Mouse (Mus musculus): ENCODE data around the gene Rubcnl. TPM values are rescaled to one million over a fixed set of nuclear protein-coding genes. Genes with fewer than 3 reads are reported as not detected.
A peak's percentile ranks its signal among the peaks of the same experiment; 100 is the strongest.

Rubcnl gene
- total RNA-seq, 2 experiments from 2014 or later, result 0.77 to 1.2 TPM

DNA sequence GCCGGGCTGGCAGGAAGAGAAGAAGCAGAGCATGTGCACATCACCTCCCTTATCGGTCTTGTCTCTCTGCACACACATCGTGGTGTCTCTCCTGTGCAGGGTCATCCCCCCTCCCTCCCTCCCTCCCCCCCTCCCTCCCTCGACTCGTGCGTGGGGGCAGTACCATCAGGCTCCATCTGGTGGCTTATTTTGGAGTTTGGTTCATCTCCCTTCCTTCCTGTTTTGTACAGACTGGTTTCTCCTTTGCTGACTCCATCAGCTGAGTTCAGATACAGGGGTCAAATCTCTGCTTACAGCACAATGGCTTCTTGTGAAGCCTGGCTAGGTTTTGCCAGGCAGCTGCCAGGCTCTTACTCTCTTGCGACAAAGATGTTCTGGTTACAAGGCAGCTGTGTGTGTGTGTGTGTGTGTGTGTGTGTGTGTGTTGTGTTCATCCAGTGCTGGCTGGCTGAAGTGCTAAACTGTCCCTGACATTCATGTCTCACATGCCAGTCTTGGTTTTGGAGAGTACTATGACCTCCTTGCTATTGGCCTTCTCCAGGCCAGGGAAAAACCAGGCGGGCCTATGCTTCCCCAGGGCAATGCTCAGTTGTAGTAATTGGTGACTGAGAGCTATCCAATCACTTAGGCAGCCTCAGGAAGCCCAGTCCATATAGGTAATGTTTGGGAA, 4.7 kb upstream of the Rubcnl start:
- no peak for DNase-seq (ENCODE audit: extremely low spot score in 1 of 2, low spot score in 2 of 2)
- intact Hi-C loops (cut with DNase I), result no loop called here

DNA sequence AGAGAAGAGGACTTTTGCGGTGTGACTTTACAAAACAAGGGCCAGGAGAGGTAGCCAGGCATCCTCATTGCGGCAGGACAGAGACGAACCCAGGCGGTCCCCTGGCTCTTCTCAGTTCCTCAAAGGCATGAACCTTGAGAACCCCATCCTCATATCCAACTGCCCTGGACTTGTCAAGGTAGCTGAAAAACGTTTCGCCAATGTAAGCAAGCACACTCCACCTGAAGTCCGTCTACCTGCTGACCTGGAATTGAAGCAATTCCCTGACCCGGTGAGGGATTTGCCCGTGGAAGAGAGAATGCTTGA, 841 bp downstream of the Rubcnl start:
- no peak for DNase-seq (ENCODE audit: extremely low spot score in 1 of 2, low spot score in 2 of 2)
- intact Hi-C loops (cut with DNase I), result no loop called here

DNA sequence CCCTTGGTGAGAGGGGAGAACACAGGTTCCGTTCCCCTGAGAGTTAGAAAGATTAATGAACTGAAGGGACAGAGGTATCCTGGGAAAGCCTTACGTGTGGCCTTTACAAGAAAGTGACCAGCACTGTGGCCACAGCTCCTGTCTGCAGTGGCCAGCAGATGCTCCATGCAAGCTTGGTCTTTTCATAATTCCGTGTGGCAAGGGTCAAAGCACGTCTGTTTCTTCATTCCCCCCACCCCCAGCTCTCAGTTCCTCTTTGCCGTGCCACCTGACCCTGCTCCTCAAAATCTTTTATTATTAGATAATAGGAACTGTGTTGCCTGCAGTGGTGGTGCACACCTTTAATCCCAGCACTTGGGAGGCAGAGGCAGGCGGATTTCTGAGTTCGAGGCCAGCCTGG, 1.4 kb downstream of the Rubcnl start:
- no peak for DNase-seq (ENCODE audit: extremely low spot score in 1 of 2, low spot score in 2 of 2)
- intact Hi-C loops (cut with DNase I), result no loop called here

DNA sequence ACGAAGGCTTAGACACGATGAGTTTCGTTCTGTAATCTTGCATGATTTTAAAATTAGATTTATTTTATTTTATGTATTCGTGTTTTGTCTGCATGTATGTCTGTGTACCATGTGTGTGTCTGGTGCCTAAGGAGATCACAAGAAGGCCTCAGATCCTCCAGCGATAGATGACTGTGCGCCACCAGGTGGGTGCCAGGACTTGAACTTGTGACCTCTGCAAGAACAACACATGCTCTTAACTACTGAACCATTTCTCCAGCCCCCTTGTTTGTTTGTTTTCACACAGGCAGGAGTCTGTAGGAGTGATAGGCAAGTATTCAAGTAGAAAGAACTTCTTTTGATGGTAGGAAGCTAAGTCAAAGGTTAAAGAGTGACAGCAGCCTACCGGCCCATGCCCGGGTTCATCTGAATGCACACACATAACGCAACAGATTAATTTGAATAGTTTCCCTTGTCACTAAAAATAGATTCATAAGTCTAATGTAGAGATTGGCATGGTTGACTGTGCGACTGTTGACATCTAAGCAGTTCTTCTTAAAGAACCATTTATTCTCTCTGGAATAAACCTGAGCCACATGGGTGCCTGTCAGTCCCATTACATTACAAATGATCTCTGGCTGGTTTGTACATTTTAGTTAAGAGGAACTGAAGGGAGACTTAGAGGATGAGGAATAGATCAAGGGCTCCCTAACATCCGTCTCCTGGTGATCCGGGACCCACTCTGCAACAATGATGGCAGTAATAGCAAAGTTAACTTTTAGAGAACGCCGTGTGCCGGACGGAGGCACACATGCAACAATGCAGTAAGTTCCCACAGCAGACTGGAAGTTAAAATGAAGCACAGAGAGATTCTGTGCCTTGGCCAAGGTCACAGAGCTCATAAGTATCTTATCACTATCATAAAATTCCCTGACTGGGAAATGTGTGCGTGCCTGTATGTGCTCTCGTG, 2.3 kb downstream of the Rubcnl start:
- intact Hi-C loops (cut with DNase I), result no loop called here

DNA sequence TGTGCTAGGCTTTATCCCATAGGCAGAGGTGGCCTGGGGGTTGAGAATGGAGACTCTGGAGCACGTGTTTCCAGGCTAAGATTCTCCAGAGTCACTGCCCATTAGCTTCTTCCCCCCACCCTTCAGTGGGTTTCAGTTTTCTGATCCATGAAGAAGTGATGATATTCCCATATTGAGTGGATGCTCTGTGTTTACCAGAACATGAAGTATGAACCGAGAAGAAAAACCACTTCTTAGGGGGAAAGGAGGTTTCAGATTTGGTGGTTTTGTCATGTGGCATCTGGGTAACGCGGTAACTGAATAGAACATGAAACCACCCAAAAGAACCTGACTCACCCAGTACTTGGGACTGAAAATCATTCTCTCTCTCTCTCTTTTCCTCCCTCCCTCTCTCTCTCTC, 3.0 kb downstream of the Rubcnl start:
- intact Hi-C loops (cut with DNase I), result no loop called here
- DNase-seq (ENCODE audit: extremely low spot score in 1 of 2, low spot score in 2 of 2), result no peak

More for the DNA sequence above, 2.3 kb downstream of the Rubcnl start:
- no peak for DNase-seq (ENCODE audit: extremely low spot score in 1 of 2, low spot score in 2 of 2)

DNA sequence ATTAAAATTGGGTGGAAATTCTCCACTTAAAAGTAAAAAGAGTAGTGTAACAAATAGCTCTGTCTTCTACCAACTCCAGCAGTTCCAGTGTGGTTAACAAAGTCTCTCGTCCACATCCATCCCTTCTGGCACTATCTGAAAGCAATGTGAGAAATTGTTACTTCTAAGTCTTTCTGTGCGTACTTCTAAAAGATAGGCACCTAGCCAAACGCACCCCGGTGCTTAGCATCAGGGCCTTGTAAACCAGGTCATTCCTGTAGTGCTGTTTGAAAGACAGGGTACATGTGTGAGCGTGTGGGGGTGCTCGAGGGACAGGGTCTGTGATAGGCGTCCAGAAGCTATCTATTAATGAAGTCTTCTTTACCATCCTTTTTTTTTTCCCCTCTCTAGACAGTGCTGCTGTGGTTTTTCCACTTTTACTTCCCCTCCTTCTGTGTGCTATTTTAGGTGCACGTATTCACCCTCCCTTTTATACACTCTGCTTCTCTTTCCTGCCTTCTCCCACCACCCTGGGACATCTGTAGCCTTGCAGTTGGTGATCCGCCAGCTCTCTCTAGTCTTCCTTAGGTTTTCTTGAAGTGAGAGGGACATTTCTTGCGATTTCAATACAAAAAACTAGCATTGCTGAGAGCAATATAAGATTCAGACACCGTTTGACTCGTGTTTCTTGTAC, 4.9 kb downstream of the Rubcnl start:
- peak; percentile 38 to 40 for DNase-seq (ENCODE audit: extremely low spot score in 1 of 2, low spot score in 2 of 2)
- intact Hi-C loops (cut with DNase I), result no loop called here

DNA sequence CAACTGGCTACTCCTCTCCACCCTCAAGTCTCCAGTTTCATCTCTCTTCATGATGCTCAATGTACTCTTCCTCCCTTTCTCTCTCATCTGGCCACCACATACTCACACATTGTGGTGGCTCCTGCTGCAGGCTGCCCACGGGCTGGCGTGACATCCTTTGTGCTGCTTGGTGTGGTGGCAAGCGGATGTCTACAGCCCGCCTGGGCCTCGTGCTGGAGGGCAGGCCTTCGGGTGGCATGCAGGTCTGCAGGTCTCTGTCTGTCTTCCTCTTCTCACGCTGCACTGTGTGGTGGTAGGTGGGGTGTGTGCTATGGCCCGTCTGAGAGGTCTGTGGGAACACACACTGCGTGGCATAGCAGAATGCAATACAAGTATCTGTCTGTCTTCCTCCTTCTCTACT, 6.7 kb downstream of the Rubcnl start:
- no peak for DNase-seq (ENCODE audit: extremely low spot score in 1 of 2, low spot score in 2 of 2)
- intact Hi-C loops (cut with DNase I), result no loop called here

DNA sequence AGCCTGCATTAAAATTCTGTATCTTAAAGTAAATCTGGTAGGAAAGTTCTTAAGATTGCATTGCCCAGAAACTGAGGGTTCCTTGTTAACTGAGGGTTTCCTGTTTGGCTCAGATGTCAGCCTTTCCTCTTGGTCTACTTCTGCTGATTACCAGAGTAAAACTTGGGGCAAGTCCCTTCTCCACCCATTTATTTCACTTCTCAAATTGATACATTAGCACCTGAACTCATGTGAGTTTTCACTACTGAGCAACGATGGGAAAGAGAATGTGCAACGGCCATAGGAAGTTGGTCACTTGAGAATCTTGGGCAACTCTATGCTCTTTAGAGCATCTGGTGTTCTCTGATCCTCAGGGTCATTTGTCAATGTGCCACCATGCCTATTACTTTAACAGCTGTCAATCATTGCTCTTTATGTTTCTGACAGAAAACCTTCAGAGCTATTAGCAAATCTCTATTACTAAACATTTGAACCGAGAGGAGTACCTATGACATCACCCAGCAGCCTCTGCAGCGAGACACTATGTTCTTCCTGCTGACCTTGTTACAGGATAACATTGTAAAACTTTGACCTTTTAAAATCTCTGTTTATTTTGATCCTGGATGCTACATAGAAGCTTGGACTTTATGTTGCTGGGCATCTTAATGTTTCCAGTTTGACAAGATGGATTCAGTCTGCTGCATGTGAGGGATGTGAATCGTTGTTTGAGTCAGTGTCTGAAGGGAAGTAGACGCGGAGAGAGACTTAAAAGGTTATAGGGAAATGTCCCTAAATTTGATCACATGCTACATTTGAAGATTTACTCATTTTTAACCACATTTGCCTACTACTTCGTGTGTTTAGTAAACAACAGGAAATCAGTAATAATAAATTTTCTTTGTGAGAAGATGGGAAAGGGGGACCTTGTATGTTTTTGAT, 9.2 kb downstream of the Rubcnl start:
- no peak for DNase-seq (ENCODE audit: extremely low spot score in 1 of 2, low spot score in 2 of 2)
- intact Hi-C loops (cut with DNase I), result no loop called here

DNA sequence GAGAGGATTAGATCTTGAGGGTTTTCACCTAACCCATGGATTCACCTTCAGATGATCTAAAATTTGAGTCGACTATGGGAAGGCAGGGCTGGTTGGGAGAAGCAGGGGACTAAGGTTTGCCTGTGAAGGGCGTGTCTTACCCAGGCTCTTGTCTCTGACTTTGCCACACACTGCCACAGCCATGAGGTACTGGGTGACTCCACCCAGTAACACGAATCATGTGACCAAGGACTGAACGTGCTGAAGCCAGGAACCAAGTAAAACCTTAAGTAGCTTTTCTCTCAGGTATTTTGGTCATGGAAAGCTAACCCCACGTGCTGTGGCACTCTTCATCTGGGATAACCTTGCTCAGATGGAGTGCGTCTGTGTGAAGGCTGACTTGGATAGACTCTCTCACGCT, 14.9 kb downstream of the Rubcnl start:
- no peak for DNase-seq (ENCODE audit: extremely low spot score in 1 of 2, low spot score in 2 of 2)
- intact Hi-C loops (cut with DNase I), result no loop called here

DNA sequence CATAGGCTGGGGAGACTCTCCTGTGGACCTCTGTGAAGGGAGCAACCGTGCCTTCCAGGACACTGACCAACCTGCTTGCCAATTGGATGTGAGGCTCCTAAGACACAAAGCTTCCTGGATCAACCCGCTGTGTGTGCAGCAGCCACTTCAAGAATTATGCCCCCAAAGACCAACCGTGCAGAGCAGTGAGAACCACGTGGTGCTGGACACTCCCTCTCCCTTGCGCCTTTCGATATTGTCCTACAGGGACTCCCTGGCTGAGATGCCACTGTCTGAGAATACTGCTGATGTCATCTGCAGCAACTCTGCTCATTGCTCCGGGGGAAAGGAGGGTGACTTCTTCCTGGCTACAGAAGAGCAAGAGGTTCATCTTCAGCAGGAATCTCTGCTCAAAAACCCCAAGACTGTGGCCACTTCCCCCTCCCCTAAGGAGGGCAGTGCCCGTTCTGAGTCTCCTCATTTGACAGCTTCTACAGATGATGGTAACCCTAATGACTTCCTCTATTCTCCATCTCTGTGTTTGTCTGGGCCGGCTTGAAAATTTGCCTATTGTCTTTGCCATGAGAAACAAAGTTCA, 16.3 kb downstream of the Rubcnl start:
- DNase-seq (ENCODE audit: extremely low spot score in 1 of 2, low spot score in 2 of 2), result no peak
- intact Hi-C loops (cut with DNase I), result no loop called here

DNA sequence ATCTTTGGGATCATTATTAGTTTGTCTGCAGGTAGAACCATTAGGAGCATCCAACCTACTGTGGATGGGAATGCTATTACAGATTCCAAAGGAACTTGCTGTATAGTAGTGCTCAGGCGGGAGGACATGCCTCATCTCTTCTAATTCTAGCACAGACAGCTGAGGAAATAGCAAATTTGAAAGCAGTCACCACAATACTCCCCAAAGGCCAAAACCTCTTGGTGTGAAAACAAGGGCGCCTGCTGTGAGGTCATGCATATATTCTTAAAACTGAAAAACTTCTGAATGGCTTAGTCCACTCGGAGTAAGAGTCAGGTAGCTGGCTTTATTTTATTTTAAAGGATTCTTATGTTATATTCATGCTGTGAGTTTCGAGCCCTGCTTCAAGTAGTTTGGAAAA, 16.9 kb downstream of the Rubcnl start:
- intact Hi-C loops (cut with DNase I), result no loop called here

DNA sequence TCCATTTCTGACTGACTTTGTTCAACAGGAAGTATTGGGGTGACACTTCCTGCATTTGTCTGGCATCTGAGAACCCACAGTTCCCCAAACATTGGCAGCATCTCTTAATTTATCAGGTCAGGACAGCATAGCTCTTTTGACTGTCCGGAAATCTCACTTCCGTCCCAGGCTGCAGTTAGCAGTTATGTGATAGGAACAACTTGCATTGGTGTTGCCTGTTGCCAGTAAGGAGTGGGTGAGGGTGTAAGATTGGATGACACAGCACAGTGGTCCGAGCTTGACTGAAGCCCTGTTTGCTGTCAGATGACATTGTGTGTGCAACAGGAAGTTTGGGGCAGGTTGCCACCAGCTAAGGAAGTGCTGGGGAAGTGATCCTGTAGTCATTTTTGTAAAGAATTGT, 18.4 kb downstream of the Rubcnl start:
- no peak for DNase-seq (ENCODE audit: extremely low spot score in 1 of 2, low spot score in 2 of 2)
- intact Hi-C loops (cut with DNase I), result no loop called here

More for the DNA sequence above, 16.9 kb downstream of the Rubcnl start:
- DNase-seq (ENCODE audit: extremely low spot score in 1 of 2, low spot score in 2 of 2), result no peak

DNA sequence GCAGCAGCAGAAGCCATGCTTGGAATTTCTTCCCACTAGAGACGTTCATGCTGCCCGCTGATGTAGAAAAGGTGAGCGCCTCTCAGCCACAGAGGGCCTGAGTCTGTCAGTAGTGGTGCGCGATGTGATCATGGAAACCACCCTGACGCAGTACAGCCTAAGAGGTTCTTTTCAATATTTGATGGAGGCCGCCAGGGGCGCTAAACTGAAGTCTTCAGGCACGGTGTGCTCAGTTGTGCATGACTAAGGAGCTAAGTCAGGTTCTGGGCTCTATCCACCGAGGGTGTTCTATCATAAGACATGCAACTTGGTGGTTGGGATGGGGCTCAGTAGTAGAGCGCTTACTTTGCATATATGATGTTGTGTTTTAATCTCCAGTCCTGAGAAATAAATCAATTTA, 19.6 kb downstream of the Rubcnl start:
- no peak for DNase-seq (ENCODE audit: extremely low spot score in 1 of 2, low spot score in 2 of 2)
- intact Hi-C loops (cut with DNase I), result no loop called here

DNA sequence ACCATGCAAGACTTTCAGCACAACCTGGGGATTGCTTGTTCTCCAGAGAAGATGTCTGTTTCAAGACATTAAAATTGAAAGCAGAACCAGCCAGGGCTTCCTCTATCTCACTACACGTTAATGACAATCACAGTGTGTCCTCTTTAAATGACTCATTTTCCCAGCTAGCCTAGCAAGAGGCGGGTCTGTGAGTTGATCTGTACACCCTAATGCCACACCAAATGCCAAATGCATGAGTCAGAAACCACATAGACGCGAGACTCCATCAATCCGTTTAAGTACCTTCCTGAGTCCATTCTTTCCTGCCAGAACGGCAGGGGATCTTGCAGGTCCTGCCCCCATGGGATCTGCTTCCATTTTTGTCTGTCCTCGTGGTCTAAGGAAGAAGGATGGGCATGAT, 29.4 kb downstream of the Rubcnl start:
- intact Hi-C loops (cut with DNase I), result no loop called here
- DNase-seq (ENCODE audit: extremely low spot score in 1 of 2, low spot score in 2 of 2), result no peak

DNA sequence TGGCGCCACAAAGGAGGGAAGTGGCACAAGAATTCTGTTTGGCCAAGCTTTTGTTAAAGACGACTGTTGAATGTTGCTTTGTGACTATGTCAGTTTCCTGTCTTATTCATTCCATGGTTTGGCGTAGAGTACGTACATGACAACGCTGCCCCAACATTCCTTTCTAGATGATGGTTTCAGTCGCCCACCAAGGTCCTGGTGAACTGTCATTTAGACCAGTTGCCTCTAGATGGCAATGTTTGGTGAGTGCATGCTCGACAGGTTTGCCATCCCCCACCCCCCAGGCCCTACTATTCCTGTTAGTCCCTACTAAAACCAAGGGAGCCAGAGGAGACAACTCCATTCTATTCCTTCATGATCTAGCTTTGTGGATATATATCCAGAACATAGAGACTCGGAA, 36.6 kb downstream of the Rubcnl start:
- intact Hi-C loops (cut with DNase I), result loop anchor here (10.0 kb wide), 1 partner anchor 672 kb away; no protein-coding TSS in a partner anchor

DNA sequence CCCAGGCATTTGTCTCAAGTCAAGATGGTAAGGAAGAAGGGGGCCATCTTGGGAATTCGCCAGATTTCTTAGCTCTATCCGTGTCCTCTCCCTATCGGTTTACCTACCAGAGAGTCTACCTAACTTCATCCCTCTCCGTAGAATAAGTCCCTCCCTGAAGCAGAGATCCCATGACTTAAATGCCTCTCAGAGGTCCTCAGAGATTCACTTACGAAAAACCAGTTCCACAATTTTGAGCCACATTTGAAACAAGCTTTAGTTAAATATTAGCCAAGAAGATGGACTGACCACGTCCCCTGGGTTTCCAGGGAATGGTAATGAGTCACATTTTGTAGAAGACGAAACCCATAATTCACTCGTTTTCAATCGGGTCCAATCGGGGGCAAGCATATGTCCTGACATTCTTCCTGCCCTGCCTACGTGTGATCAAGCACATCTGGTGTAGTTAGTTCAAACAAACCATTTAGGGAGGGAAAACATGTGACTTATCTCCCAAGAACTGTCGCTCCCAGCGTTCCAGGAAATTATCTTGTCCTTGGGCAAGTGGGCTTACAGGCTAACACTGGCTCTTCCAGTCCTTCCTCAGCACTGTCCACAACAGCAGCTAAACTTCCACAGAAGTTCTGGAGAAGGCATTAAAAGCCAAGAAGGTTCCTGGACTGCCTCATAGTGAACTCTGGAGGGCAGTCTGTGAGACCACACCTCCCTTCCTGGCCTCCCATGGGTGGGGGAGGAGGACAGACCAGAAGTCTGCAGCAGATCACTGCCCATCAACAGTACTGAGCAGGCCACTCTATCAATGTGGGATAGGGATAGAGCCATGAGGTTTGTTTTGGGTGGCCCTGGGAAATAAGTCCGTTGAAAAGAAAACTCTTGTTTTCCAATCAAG, 38.9 kb downstream of the Rubcnl start:
- no peak for DNase-seq (ENCODE audit: extremely low spot score in 1 of 2, low spot score in 2 of 2)
- intact Hi-C loops (cut with DNase I), result loop anchor here (10.0 kb wide), 1 partner anchor 670 kb away; no protein-coding TSS in a partner anchor

More for the DNA sequence above, 36.6 kb downstream of the Rubcnl start:
- no peak for DNase-seq (ENCODE audit: extremely low spot score in 1 of 2, low spot score in 2 of 2)

DNA sequence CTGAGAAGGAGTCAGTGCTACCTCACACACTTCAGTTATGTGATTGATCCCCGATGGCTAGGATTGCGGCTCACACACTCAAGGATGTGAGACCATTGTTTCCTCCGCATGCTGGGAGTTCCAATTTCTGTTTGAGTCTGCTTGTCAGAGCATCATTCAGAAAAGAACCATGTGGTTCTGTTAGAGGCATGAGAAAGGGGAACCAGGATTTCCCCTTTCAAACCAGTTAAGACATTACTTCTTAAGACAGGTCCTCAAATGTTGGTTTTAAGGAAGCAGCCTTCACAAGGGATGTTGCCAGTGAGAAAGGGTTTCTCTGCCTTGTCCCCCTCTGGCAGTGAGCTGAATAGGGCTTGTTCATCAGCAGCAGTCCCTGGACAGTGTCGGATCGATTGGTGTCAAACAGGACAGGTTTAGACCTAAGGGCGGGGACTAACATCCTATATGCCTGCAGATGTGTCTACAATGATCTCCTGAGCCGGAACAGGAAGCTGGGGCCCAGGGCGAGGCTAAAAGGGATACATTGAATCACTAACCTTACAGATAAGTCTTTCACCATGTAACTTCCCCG, 41.1 kb downstream of the Rubcnl start:
- DNase-seq (ENCODE audit: extremely low spot score in 1 of 2, low spot score in 2 of 2), result no peak
- intact Hi-C loops (cut with DNase I), result loop anchor here (10.0 kb wide), 1 partner anchor 668 kb away; no protein-coding TSS in a partner anchor
